Mouse (Mus musculus) lung, postnatal 0 days (tissue): ENCODE data around the gene Sema4a.

ENCODE experiments used
- CTCF ChIP-seq: IDR thresholded peaks from 2 replicates; pipeline ENCODE4 v1.5.1; 2016; ENCODE audit warnings: antibody characterized with exemption, mild to moderate bottlenecking
- EP300 ChIP-seq: IDR thresholded peaks from 2 replicates; pipeline ENCODE4 v1.6.1; 2016; ENCODE audit warnings: antibody characterized with exemption, mild to moderate bottlenecking, control low read depth

DNA sequence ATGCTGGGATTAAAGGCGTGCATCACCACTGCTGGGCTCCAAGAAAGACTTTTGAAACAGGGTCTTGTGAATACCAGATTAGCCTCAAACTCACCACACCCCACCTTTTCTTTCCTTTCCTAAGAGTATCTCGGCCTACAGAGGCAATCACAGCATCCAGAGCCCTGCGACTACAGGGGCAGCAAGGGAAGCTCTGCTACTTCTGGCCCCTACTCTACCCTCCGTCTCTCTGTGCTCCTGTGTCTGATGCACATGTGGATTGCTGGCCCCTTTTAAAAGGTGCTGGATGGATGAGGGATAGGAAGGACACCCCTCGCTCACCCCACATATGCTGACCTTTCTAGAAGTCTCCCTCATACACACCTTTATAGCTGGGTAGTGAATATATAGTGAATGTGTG lies 19.7 kb upstream of the Sema4a start:
- TF ChIP-seq CTCF, result no peak
- TF ChIP-seq EP300, result no peak
